Mouse (Mus musculus): ENCODE data around the gene Gcnt3.

Gcnt3 gene

DNA sequence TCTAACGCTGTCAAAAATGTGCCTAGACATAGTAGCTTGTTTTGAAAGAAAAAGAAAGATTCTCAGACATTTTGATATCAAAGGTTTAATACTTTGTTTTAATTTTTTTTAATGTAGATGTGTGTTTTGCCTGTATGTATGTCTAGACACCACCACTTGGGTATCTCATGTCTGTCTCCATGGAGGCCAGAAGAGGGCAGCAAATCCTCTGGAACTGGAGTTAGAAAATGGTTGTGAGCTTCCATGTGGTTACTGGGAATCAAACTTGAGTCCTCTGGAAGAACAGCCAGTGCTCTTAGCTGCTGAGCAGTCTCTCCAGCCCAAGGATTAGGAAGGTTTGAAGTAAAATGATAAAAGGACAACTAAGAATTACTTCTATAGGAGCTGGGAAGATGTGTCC, 38.6 kb downstream of the Gcnt3 start:
- DNase-seq: no peak

DNA sequence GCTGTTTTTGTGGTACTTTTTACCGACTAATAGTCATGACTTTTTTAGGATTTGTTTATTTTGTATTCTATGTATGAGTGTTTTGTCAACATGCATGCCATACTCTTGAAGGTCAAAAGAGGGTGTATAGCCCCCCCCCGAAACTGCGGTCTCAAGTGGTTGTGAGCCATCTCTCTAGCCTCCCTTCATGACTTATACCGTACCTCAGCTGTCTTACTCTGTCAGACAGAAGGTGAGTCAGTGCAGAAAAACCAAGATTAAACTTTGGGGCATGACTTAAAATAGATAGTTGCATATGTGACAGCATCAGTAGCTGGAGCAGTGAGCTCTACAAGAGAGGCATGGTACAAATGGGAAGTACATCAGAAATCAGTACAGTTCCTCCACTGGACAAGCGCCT, 43.3 kb downstream of the Gcnt3 start:
- no peak for DNase-seq

DNA sequence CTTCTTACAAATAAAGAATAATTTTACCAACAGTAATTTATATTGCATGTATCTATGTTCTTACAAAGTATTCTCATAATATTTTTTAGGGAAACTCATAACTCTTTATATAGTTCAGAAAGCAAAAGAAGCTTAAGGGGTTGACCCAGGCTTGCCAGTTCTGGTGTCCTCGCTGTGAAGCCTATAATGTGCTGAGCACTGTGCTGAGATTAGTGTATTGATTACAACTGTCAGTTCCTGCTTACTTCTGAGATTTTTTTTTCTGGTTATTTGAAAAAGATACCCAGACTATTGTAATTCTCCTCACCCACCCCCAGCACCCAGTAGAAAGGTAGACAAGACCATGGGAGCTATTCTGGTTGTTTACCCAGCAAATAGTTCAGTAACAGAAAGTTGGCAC, 44.4 kb downstream of the Gcnt3 start:
- DNase-seq: no peak

DNA sequence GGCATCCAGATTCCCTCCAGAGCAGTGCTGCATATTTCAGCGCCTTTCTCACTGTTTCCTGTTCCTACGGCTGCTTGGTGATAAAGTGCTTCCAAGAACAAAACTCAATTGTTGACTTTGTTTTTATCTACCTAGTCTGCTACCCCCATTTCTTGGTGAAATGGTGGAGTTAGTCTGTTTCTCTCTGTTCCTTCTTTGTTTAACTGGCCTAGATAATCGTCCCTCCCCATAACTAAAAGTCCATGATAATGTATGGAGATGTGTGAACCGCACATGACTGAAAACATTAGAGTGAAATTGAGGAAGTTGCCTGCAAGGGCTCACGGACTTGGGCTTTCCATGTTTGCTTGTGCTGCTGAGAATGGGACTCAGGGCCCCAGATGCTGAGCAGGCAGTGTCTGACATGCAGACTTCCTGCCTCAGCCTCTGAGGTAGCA, 45.0 kb downstream of the Gcnt3 start:
- DNase-seq: peak in 1 of 2 experiments; percentile 12

DNA sequence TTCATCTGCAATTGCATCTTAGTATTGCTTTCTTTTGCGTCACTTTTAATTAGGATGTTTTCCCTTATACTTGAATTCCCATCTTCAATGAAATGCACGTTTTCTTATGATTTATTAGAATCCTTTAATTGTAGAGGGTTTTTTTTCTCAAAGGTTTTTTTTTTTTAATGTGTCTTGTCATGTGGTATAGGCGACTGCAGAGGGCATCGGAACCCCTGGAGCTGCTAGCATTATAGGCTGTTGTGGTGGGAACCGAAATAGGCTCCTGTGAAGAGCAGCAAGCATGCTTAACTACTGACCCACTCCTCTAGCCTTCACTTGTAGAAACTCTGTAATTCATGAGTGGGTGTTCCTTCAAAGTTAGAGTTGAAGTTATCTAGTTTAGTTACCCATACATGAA, 47.5 kb downstream of the Gcnt3 start:
- DNase-seq: no peak

DNA sequence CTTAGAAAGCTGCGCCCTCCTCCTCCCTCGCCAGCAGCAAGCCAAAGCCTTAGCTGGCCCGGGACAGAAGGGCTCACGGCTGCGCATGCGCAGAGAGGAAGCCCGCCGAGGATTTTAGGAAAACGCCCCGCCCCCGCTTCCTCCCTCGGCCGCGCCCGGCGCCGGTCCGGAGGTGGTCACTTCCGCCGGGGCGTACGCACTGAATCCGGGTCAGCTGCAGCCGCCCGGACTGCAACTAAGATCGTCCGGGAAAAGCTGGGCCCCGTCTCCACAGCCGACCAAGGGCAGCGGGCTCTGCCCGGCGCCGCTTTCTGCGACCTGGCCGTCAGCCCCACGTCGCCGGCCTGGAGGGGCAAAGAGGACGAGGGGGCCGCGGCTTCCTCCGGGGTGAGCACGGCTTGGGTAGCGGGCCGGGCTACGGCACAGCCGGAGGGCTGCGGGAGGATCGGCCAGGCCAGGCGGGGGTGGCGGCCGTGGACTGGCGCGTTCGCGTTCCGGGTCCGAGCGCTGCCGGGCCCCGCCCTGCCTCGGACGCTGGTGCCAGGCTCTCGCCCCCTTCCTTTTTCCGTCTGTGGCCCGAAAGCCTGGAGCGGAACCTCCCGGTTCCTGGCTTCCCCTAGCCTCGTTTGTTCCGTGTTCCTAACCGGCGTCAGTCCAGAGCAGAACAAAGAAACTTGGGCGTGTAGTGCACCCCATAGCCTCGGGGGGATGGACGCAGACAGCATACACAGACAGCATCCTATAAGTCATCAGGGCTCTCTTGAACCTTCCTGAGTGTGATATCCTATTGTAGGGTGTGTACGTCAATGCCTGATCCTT, 48.4 kb downstream of the Gcnt3 start, which contains the start of gene Bnip2:
TSS of gene Bnip2 (plus strand) at position 164 of the 819 bp plus-strand sequence.
- peak; percentile 97 to 98 for DNase-seq

DNA sequence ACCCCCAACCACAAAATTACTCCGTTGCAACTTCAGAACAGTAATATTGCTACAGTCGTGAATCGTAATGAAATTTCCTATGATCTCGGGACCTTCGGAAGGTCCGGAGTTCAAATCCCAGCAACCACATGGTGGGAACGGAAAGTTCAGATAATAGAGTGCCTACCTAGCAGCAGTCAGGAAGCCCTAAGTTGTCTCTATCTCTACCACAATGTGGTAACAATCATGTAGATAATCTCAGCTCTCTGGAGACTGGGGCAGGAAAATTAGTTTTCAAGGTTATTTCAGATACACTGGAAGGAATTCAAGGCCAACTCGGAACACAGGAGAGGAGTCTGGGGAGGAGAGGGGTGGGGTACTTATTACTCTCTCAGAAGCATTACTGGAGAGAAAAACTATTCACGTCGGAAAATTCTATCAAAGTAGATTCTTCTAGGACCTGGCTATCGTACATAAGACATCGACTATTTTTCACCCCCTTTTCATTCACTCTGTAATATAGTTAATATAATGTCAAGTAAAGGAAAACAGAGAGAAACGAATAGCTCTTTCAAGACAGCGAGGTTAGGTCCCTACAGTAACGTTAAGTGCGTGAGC, 49.1 kb downstream of the Gcnt3 start:
- no peak for DNase-seq

DNA sequence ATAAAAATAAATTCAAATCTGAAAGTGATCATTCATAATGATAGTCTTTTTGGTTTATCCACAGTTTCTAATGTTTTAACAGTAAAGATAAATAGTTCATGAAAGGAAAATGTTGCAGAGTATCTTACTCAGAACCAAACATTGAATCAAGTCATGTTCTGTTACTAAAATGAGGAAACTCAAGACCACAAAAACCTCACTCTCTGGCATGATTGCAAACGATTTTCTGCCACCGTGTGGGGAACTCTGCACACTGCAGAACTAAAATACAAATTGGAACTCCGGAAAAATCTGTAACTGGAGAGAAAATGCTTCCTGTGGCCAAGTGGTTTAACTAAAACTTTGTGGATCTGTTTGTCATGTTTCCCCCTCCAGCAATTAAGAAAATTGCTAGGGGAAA, 50.3 kb downstream of the Gcnt3 start:
- peak; percentile 31 to 77 for DNase-seq

DNA sequence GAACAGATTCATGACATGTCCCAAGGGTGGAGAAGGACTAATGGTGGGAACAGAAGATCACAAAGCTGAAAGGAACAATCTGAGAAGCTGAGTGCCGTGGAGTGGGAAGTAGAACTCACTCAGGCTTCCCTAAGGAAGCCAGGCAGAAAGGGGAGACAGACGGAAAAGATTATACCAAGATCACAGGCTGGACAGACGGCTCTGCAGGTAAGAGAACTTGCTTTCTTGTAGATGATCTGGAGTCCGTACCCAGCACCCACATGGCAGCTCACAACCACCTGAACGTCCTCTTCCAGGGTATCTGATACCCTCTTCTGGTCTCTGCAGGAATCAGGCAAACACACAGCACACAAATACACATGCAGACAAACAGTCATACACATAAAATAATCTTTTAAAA, 51.3 kb downstream of the Gcnt3 start:
- DNase-seq: no peak

DNA sequence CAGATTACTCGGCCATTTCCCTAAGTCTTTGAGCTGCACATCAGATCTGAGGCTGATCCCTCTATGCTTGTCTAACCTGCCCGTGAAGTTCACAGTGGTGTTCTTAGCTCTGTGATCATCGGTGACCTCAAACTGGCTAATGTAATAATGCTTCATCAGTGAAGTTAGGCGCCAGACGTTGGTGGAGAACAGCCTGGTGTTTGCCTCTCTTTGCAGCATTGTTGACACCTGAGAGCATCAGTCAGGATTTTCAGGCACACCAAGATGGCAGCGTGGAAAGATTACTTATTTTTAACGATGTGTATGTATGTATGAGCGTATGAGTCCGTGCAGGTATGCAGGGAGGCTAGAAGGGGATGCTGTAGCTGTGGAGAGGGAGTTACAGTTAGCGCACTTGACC, 51.8 kb downstream of the Gcnt3 start:
- DNase-seq: no peak

DNA sequence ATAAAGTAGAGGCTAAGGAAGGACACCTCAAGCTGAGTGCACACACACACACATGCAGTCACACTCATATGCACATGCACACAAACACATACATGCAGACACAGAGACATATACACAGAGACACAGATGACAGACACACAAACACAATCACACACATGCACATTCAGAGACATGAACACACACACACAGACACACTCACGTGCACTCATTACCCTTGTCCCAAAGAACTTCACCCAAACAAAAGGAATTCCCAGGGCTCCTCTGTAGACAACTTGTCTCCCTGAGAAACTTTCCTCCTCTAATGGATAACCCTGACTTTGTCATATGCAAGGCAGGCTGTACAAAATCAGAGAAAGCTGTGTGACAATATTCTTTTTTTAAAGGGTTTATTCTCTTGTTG, 52.4 kb downstream of the Gcnt3 start:
- no peak for DNase-seq

All from lung, postnatal 4 days (tissue).